Mouse (Mus musculus): ENCODE results near the gene Zbtb8a. TPM values are rescaled to one million over a fixed set of nuclear protein-coding genes. Genes with fewer than 3 reads are reported as not detected.
"Not testable (repeated sequence)": the region's sequence is repeated elsewhere in the genome, so short reads cannot be mapped to it uniquely, and the experiment has no call there.

Gene Zbtb8a
- total RNA-seq, 2 experiments from 2014 or later = 7.6 to 8.5 TPM

DNA sequence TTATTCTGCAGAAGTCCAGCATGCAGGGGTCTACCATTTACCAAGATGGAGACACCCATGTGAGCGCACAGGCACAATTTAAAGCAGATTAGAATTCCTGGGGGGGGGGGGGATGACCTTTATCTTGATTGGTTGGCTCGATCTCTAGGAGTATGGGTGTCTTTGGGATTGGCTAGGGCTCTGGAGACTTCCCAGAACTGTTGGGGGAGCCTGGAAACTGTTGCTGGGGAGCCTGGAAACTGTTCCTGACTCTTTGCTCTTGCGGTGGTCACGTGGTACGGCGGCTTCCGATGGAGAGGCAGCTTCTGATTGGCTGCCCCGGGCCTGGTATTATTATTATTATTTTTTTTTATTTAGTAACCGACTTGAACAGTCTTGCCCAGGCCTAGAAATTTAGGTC lies 4.1 kb upstream of the Zbtb8a start:
- DNase-seq (ENCODE audit: extremely low spot score in 1 of 2, low spot score in 2 of 2) = no peak
- intact Hi-C loops (cut with DNase I) = no loop called here

GRCm38 (mm10) chr4:129381148-129381547 lies 3.2 kb upstream of the Zbtb8a start:
- DNase-seq (ENCODE audit: extremely low spot score in 1 of 2, low spot score in 2 of 2) = no peak
- intact Hi-C loops (cut with DNase I) = no loop called here

DNA sequence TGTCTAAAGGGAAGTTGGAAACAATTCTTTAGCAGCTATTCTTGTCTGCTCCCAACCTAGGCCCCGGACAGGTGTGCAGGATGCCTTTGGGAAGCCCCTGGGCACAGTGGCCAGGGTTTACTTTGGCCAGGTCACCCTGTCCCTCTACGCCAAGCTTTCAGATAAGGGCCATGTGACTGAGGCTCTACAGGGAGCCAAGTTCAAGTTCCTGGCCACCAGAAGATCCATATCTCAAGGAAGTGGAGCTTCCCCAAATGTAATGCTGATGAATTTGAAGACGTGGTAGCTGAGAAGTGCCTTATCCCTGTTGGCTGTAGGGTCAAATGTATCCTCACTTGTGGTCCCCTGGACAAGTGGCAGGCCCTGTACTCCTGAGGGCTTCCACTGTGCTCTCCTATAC lies 1.9 kb upstream of the Zbtb8a start:
- no peak for DNase-seq (ENCODE audit: extremely low spot score in 1 of 2, low spot score in 2 of 2)
- intact Hi-C loops (cut with DNase I) = no loop called here

GRCm38 (mm10) chr4:129376961-129377545 lies 863 bp downstream of the Zbtb8a start:
- intact Hi-C loops (cut with DNase I) = no loop called here
- peak; percentile 21 to 56 for DNase-seq (ENCODE audit: extremely low spot score in 1 of 2, low spot score in 2 of 2)

- DNase-seq (ENCODE audit: extremely low spot score in 1 of 2, low spot score in 2 of 2) = no peak
- intact Hi-C loops (cut with DNase I) = no loop called here
These were observed 2.1 kb downstream of the Zbtb8a start for GRCm38 (mm10) chr4:129375821-129376220.

- intact Hi-C loops (cut with DNase I) = no loop called here
- no peak for DNase-seq (ENCODE audit: extremely low spot score in 1 of 2, low spot score in 2 of 2)
These were observed 2.9 kb downstream of the Zbtb8a start for GRCm38 (mm10) chr4:129375000-129375399.

- intact Hi-C loops (cut with DNase I) = no loop called here
These were observed 3.6 kb downstream of the Zbtb8a start for GRCm38 (mm10) chr4:129374219-129374755.

DNA sequence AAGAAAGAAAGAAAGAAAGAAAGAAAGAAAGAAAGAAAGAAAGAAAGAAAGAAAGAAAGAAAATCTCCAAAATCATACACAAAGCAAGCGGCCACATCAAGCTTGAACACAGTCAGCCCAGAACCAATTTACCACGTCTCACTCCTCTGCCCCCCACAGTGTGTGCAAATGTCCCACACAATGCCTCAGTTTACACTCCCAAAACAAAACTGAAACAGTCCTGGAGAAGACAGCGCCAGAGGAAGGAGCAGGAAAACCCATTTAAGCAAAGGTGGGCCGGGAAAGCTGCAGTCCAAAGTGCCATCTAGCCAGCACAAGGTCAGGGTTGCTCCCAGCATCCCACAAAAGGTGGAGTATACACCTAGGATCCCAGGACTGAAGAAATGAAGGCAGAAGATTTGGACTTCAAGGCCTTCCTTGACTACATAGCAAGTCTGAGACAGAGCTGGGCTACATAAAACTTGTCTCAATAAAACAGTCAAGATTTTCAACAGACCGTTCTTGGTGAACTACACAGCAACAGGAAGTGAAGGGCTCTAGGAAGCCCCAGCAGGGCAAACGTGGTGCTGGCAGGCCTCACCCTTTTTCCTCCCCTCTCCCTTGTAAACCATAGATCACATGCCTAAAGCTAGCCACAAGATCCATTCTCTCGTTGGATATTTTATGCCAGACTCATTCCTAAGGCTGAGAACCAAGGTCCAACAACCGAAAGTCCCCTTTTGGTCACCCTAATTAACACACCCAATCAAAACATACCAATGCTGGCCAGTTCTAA lies 4.5 kb downstream of the Zbtb8a start:
- intact Hi-C loops (cut with DNase I) = no loop called here
- no peak for DNase-seq (ENCODE audit: extremely low spot score in 1 of 2, low spot score in 2 of 2)

More at GRCm38 (mm10) chr4:129374219-129374755, 3.6 kb downstream of the Zbtb8a start:
- no peak for DNase-seq (ENCODE audit: extremely low spot score in 1 of 2, low spot score in 2 of 2)

DNA sequence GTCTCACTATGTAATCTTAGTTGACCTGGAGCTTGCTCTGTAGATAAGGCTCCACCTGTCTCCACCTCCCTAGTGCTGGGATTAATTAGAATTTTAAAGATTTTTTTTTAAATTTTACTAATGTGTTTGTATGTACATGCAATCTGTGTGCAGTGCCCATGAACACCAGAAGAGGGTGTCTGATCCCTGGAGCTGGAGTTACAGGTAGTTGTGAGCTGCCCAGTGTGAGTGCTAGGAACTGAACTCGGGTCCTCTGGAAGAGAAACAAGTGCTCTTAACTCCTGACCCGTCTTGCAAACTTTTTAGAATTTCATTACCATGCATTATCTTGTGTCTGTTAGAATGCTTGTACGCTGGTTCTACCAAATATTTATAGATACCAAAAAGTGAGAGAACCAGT lies 6.5 kb downstream of the Zbtb8a start:
- intact Hi-C loops (cut with DNase I) = no loop called here
- no peak for DNase-seq (ENCODE audit: extremely low spot score in 1 of 2, low spot score in 2 of 2)

GRCm38 (mm10) chr4:129365224-129365623 lies 12.7 kb downstream of the Zbtb8a start:
- no peak for DNase-seq (ENCODE audit: extremely low spot score in 1 of 2, low spot score in 2 of 2)
- intact Hi-C loops (cut with DNase I) = no loop called here

DNA sequence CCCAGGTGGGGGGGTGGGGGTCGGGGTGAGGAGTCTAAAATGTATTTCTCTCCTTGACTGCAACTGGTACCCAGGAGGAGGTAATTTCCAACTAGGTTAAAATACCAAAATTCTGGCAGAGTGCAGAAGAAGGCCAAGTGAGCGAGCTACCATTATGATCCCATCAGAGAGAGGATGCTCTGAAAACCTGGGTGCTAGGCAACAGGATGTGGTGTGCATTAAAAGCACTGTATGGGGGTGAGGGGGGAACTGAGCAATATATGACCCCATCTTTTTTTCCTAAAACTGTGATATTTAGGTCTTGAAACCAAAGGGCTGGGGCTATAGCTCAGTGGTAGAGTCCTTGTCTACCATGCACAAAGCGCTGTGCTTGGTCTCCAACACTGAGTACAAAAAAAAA lies 13.5 kb downstream of the Zbtb8a start:
- no peak for DNase-seq (ENCODE audit: extremely low spot score in 1 of 2, low spot score in 2 of 2)
- intact Hi-C loops (cut with DNase I) = no loop called here

GRCm38 (mm10) chr4:129363463-129363862 lies 14.5 kb downstream of the Zbtb8a start:
- DNase-seq (ENCODE audit: extremely low spot score in 1 of 2, low spot score in 2 of 2) = no peak
- intact Hi-C loops (cut with DNase I) = no loop called here

GRCm38 (mm10) chr4:129362771-129363170 lies 15.1 kb downstream of the Zbtb8a start:
- intact Hi-C loops (cut with DNase I) = no loop called here
- no peak for DNase-seq (ENCODE audit: extremely low spot score in 1 of 2, low spot score in 2 of 2)

DNA sequence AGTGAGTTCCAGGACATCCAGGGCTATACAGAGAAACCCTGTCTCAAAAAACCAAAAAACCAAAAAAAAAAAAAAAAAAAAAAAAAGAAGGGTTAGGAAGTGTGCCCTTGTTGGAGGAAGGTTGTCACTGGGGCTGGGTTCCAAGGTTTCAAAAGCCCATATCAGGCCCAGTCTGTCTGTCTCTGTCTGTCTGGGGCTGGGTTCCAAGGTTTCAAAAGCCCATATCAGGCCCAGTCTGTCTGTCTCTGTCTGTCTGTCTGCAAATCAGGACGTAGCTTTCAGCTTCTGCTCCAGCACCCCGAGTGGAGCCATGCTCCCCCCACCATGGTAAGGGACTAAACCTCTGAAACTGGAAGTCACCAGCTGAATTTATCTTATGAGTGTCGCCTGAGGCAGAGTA lies 15.7 kb downstream of the Zbtb8a start:
- intact Hi-C loops (cut with DNase I); DNase-seq (ENCODE audit: extremely low spot score in 1 of 2, low spot score in 2 of 2): not testable (repeated sequence)

DNA sequence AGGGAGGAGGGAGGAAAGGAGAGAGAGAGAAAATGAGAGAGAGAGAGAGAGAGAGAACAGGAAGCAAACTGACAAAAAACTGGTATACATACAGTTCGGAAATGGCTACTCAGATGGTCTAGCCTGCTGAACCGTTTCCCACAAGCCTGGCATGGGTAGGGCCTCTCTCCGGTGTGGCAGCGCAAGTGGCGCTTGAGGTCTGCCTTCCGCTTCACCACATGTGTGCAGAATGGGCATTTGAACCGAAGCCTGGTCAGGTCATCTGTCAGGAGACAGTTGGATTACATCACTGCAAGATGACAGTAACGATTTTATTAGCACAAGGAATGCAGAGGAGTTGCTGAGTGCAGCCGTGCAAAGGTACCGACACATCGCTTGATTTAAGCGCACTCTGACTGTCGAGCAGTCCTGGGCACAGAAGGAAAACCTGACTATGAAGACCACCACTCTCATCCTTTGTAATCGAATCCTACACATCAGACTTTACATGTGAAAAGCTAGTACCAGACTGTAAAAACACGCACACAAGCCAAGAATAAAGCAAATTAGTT lies 20.2 kb downstream of the Zbtb8a start:
- intact Hi-C loops (cut with DNase I) = no loop called here
- DNase-seq (ENCODE audit: extremely low spot score in 1 of 2, low spot score in 2 of 2) = no peak

DNA sequence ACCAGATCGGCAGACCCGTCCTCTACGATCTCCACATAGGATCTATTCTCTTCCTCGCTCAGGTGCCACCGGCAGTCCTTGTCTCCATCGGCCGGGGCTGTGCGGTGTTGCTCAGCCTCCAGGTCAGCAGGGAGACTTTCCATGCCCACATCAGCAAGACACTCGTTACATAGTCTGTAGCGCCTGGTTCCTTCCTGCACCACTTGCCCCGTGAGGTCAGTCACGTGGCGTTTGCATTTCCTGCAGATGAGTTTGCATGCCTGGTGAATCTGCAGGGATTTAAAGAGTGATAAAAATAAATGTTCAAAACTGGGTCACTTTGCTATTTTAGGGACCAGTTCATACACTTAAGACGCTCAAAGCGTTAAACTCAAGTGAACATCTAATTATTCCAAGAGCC lies 23.7 kb downstream of the Zbtb8a start:
- intact Hi-C loops (cut with DNase I) = loop anchor here (5.0 kb wide), 1 partner anchor 53 kb away; no protein-coding TSS in a partner anchor
- peak in 1 of 2 experiments; percentile 30 for DNase-seq (ENCODE audit: extremely low spot score in 1 of 2, low spot score in 2 of 2)

DNA sequence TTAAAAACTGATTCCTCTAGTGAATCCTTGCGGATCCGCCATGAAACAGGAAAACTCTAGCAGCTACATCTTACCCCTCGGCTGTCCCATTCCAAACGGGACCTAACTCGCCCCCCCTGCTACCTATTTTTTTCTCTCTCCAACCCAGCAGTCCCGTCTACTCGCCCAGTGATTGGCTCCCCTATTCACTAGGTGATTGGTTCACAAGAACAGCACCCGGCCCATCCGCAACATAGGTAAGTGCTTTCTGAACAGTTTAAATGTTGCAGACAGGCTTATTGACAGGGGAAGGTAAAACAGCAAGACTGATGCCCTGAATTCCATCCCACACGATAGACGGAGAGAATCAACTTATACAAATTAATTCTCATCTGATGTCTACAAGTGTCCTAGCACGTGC lies 24.7 kb downstream of the Zbtb8a start:
- intact Hi-C loops (cut with DNase I) = loop anchor here (5.0 kb wide), 1 partner anchor 54 kb away; no protein-coding TSS in a partner anchor
- no peak for DNase-seq (ENCODE audit: extremely low spot score in 1 of 2, low spot score in 2 of 2)

DNA sequence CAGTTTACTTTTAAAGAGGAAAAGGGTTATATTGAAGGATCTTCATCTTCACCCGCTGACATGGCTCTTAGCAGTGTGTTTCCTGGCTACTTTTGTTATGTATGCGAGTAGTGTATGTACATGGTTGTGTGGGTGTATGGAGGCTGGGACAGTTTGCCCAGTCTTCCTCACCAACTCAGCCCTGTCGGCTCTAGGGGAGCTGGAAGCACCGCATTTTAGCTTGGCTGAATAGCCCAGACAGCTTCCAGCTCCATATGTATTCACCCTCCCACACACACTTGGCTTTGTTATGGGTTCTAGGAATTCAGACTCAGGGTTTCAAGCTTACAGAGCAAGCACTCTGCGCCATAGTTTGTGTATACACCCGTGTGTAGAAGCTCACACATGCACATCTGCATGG lies 26.8 kb downstream of the Zbtb8a start:
- DNase-seq (ENCODE audit: extremely low spot score in 1 of 2, low spot score in 2 of 2) = peak in 1 of 2 experiments; percentile 56
- intact Hi-C loops (cut with DNase I) = loop anchor here (2.0 to 5.0 kb wide), 2 partner anchors 56 to 104 kb away; no protein-coding TSS in a partner anchor

- peak; percentile 54 to 78 for DNase-seq (ENCODE audit: extremely low spot score in 1 of 2, low spot score in 2 of 2)
- intact Hi-C loops (cut with DNase I) = loop anchor here (2.0 to 5.0 kb wide), 2 partner anchors 57 to 104 kb away; no protein-coding TSS in a partner anchor
These were observed 27.3 kb downstream of the Zbtb8a start for GRCm38 (mm10) chr4:129350644-129351043.
